Mouse (Mus musculus): ENCODE results near the gene Manba.

DNA sequence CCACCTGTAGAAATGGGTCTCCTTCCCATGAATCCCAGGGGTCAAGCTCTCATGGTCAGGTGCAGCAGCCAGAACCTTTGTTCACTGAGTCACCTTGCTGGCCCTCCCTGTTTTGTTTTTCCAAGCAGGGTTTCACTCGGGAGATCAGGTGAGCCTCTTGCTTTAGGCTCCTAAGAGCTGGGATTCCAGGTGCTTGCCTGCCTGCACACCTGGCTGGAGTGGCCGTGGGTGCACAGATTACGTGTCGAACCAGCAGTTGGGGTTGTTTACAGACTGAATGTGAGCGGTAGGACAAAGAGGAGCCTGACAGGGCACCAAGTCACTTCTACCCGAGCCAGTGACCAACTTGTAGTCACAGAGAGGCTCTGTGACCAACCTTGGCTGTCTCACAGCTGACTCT is 5.7 kb downstream of the Manba start:
- TF ChIP-seq CTCF (IDR thresholded peaks at IDR 0.05) (no peak), EP300 (IDR thresholded peaks at IDR 0.05) (no peak)

Data from lung, postnatal 0 days (tissue).